Mouse (Mus musculus): Measurements from ENCODE around the gene H2-M5.

GRCm38 (mm10) chr17:36944121-36944775, 45.1 kb downstream of the H2-M5 start:
- no peak for TF ChIP-seq POLR2A (IDR thresholded peaks at IDR 0.05; ENCODE audit: extremely low read depth, insufficient read depth, low read length)
- TF ChIP-seq CTCF (IDR thresholded peaks at IDR 0.05; ENCODE audit: extremely low read depth, insufficient read depth, low read length), result peak; percentile 23; the same call in 1 of the 2 replicates

Measured in cortical plate, adult 2 months (tissue).